Mouse (Mus musculus) Patski (cell line): ENCODE data around the gene Uspl1. TPM values are rescaled to one million over a fixed set of nuclear protein-coding genes. Genes with fewer than 3 reads are reported as not detected.

Experiments
- ATAC-seq: fragments of 100-300 bp; one replicate; pipeline ENCODE4 v1.8.0; 2021
- CTCF ChIA-PET: fragments of 350-600 bp; sonication (Branson Sonifier 250); formaldehyde crosslinking; loops from one replicate; lab custom pipeline; 2022; ENCODE audit warnings: inconsistent platforms; lab: Charles Lee
- POLR2A ChIA-PET: fragments of 350-600 bp; sonication (Branson Sonifier 250); formaldehyde crosslinking; loops from one replicate; lab custom pipeline; 2022; ENCODE audit warnings: antibody characterized with exemption, inconsistent platforms; lab: Charles Lee
- DNase-seq: peaks from one replicate; pipeline ENCODE4 v3.0.0-alpha.2; 2011; ENCODE audit warnings: low read depth, low spot score
- H3K27me3 ChIP-seq: fragments of 371-371 bp; one replicate; pipeline ENCODE4 v1.5.1; 2021
- CTCF ChIP-seq: fragments of 100-300 bp; IDR thresholded peaks from one replicate; pipeline ENCODE4 v1.5.1; 2021
- in situ Hi-C: fragments of 300-500 bp; cut with MboI; formaldehyde crosslinking; loops from 3 replicates; pipeline ENCODE4 v1.11.1; 2018; ENCODE audit warnings: low pct_unique_long_range_greater_than_20kb, mixed read lengths
- polyA plus RNA-seq: library from polyadenylated mRNA; unstranded; gene quantifications from one replicate; pipeline ENCODE4 v1.2.3, GENCODE M21; 2021

Uspl1 gene
- polyA plus RNA-seq, 1 experiment from 2014 or later = 29.0 TPM

GRCm38 (mm10) chr5:149147386-149148000 lies 36.7 kb upstream of the Uspl1 start:
- in situ Hi-C loops = no loop called here
- DNase-seq (no peak), ATAC-seq (no peak)
- no peak for TF ChIP-seq CTCF
- ChIA-PET POLR2A (no interaction called here), CTCF (no interaction called here)
- no peaks in the 10 kb centered on the region for H3K27me3 ChIP-seq

DNA sequence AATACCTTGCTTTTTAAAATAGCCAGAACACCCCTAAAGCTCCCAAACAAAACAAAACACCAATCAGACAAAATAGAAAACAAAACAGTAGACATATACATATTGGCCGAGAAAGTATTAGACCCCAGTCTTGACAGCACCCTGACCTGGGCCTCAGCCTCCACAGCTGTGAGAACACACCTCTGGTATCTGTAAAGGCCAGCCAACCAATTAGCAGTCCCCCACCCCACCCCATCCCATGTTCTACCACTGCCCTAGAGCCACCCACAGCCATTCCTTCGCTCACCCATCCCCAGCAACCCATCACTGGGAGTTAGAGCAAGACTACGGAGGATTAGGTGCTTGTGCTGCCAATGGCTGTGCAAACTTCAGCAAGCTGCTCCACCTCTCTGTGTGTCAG lies 33.3 kb upstream of the Uspl1 start:
- ATAC-seq (no peak), DNase-seq (no peak)
- no peaks in the 10 kb centered on the region for H3K27me3 ChIP-seq
- TF ChIP-seq CTCF = no peak
- in situ Hi-C loops = no loop called here
- ChIA-PET POLR2A (no interaction called here), CTCF (no interaction called here)

GRCm38 (mm10) chr5:149152063-149152773 lies 31.9 kb upstream of the Uspl1 start:
- DNase-seq (no peak), ATAC-seq (no peak)
- no peaks in the 10 kb centered on the region for H3K27me3 ChIP-seq
- CTCF ChIA-PET = no interaction called here
- in situ Hi-C loops = no loop called here
- TF ChIP-seq CTCF = no peak
- POLR2A ChIA-PET = no interaction called here

- no peak for ATAC-seq
- no peak for DNase-seq
- H3K27me3 ChIP-seq = no peaks in the 10 kb centered on the region
- no peak for TF ChIP-seq CTCF
- POLR2A ChIA-PET = interaction anchor here (0.9 kb wide), 1 partner anchor 31 kb away, joined by 3 read pairs; no protein-coding TSS in a partner anchor
- in situ Hi-C loops = no loop called here
- CTCF ChIA-PET = no interaction called here
These were observed 31.4 kb upstream of the Uspl1 start for GRCm38 (mm10) chr5:149152774-149153155.

DNA sequence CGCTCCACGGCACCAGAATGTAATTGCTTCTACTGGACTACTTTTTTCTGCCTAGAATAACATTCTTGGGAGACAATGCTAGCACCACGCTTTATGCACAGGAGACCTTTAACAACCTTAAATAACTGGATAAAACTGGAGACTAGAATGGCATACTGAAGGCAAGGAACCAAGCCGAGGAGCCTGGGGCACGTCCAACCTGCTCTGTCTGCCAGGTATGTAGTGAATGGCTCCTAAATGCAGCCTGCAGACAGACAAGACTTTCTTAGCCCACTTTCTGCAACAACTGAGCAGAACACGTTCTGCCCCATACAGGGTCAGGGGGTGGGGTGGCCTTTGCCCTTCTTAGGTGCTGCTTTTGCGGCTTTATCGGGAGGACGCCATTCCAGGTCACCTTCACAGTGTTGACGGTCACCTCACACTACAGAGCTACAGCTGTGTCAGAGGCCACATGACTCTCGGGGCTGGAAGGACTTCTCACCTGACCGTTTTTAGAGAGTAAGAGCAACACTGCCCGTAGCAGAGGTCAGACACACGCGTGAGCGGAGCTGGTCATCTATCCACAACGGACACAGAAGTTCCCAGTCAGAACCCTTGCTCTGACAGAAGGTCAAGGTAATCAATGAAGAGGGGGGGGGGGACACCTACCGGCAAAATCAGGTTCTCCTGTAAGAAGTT lies 27.1 kb upstream of the Uspl1 start:
- ATAC-seq = no peak
- CTCF ChIA-PET = no interaction called here
- TF ChIP-seq CTCF = no peak
- in situ Hi-C loops = no loop called here
- no peak for DNase-seq
- POLR2A ChIA-PET = no interaction called here
- no peaks in the 10 kb centered on the region for H3K27me3 ChIP-seq

DNA sequence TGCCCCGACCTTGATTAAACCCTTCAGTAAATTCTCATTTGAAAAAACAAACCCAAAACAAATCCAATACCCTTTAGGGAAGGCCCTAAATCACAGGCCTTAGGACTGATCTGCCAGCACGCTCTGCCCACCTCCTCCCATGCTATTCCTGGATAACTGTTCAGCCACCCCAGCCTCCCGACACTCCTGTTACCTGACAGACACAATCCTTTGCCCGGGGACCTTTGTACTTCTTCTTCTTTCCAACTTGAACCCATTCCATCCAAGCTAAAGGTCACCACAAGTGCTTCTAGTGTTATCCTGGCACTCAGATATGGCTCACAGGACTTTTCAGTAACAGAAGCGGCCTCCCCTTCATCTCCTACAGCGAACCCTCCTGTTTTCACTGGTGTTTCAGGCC lies 25.1 kb upstream of the Uspl1 start:
- POLR2A ChIA-PET = interaction anchor here (0.8 kb wide), 1 partner anchor 10 kb away, joined by 3 read pairs; no protein-coding TSS in a partner anchor
- TF ChIP-seq CTCF = no peak
- H3K27me3 ChIP-seq = no peaks in the 10 kb centered on the region
- CTCF ChIA-PET = no interaction called here
- ATAC-seq = no peak
- in situ Hi-C loops = no loop called here
- DNase-seq = no peak

- CTCF ChIA-PET = no interaction called here
- no peak for ATAC-seq
These were observed 23.7 kb upstream of the Uspl1 start for GRCm38 (mm10) chr5:149160469-149160868.

DNA sequence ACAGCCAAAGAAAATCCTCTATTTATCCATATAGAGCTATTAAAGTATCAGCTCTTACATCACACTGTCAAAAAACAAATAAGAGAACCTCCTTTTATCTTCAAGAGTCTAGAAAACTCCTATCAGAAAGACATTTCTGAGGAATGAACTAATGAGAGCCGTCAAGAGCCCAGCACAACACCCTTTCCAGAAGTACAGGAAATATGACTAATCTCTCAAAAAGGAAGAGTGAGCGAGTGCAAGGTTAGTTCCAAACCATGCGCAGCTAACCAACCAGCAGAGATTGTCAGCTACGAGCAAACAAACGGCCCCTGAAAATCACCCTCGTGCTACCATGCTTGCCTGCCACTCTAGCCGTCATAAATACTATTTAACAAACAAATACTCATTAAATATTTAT lies 21.3 kb upstream of the Uspl1 start:
- H3K27me3 ChIP-seq = no peaks in the 10 kb centered on the region
- DNase-seq (no peak), ATAC-seq (no peak)
- CTCF ChIA-PET = interaction anchor here (0.9 to 1.4 kb wide), 3 partner anchors 19 to 41 kb away, joined by 3 read pairs; no protein-coding TSS in a partner anchor
- TF ChIP-seq CTCF = no peak
- in situ Hi-C loops = no loop called here
- POLR2A ChIA-PET = no interaction called here

More at GRCm38 (mm10) chr5:149160469-149160868, 23.7 kb upstream of the Uspl1 start:
- H3K27me3 ChIP-seq = no peaks in the 10 kb centered on the region
- no peak for TF ChIP-seq CTCF
- in situ Hi-C loops = no loop called here
- DNase-seq = no peak
- POLR2A ChIA-PET = interaction anchor here (0.7 kb wide), 1 partner anchor 12 kb away, joined by 3 read pairs; no protein-coding TSS in a partner anchor

DNA sequence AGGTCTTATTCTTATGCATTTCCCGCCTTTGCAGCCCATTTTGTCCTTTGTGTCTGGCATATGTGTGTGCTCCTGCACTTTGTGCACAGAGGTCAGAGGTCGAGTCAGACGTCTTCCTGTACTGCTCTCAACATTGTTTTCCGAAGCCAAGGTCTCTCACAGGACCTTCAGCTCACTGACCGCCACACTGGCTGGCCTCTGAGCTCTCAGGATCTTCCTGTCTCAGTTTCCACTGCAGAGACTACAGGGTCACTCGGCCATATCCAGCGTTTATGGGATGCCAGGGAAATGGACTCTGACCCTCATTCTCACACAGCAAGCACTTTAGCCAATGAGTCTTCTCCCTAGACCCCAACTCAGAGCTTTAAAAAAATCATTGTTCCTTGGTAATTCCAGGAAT lies 19.3 kb upstream of the Uspl1 start:
- H3K27me3 ChIP-seq = no peaks in the 10 kb centered on the region
- POLR2A ChIA-PET = interaction anchor here (1.1 kb wide), 1 partner anchor 10 kb away, joined by 3 read pairs; no protein-coding TSS in a partner anchor
- in situ Hi-C loops = no loop called here
- ATAC-seq (no peak), DNase-seq (no peak)
- TF ChIP-seq CTCF = no peak
- CTCF ChIA-PET = interaction anchor here (1.4 kb wide), 1 partner anchor 11 kb away, joined by 6 read pairs; no protein-coding TSS in a partner anchor

DNA sequence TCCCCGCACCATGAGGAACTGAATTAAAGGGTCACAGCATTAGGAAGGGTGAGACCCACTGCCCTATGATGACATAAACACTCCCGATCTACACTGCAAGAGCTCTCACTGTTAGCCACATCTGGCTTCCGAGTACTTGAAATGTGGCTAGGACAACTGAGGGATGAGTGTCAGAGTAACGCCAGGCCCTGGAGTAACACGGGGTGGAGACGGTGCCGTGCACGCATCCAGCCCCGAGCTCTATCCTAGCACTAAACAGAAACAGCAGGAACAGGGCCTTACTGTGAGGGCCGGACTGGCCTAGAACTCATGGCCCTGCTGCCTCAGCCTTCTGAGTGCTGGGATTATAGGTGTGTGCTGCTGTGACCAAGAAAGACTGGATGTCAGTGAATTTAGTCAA lies 18.1 kb upstream of the Uspl1 start:
- in situ Hi-C loops = no loop called here
- no peak for ATAC-seq
- POLR2A ChIA-PET = no interaction called here
- H3K27me3 ChIP-seq = no peaks in the 10 kb centered on the region
- DNase-seq = no peak
- no peak for TF ChIP-seq CTCF
- CTCF ChIA-PET = no interaction called here

DNA sequence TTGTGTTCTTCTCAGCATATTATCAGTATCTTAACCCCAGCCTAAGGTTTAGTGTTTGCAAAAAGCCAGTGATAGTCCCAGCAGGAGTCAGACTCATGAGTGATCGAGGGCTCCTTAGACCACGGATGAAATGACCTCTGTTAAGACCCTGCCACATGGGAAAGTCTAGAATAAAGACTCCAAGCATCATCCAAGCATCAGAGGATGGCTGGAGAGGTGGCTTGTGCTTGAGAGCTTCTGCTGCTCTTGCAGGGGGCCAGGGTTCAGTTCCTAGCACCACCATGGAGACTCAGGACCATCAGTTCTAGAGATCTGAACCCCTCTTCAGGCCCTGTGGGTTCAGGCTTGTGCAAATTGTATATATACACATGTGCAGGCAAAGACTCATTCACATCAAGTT lies 16.1 kb upstream of the Uspl1 start:
- no peak for ATAC-seq
- in situ Hi-C loops = no loop called here
- ChIA-PET POLR2A (interaction anchor here (0.6 to 0.7 kb wide), 2 partner anchors 10 to 286 kb away, joined by 3 read pairs; no protein-coding TSS in a partner anchor), CTCF (no interaction called here)
- no peak for TF ChIP-seq CTCF
- DNase-seq = no peak
- no peaks in the 10 kb centered on the region for H3K27me3 ChIP-seq
